Mouse (Mus musculus): ENCODE results near the gene Dusp8.

- TF ChIP-seq CTCF (IDR thresholded peaks at IDR 0.05): peak; percentile 93
- TF ChIP-seq EP300 (IDR thresholded peaks at IDR 0.05): no peak
Measured at GRCm38 (mm10) chr7:142037553-142038170, 58.0 kb downstream of the Dusp8 start.

Data from lung, postnatal 0 days (tissue).